Mouse (Mus musculus): ENCODE measurements at regions not wholly inside any gene's neighbourhood (a gene's known extent, or its start where the extent isn't known, plus 50 kb on each side); places are given as distances from the start of the nearest gene placed in this dataset.

DNA sequence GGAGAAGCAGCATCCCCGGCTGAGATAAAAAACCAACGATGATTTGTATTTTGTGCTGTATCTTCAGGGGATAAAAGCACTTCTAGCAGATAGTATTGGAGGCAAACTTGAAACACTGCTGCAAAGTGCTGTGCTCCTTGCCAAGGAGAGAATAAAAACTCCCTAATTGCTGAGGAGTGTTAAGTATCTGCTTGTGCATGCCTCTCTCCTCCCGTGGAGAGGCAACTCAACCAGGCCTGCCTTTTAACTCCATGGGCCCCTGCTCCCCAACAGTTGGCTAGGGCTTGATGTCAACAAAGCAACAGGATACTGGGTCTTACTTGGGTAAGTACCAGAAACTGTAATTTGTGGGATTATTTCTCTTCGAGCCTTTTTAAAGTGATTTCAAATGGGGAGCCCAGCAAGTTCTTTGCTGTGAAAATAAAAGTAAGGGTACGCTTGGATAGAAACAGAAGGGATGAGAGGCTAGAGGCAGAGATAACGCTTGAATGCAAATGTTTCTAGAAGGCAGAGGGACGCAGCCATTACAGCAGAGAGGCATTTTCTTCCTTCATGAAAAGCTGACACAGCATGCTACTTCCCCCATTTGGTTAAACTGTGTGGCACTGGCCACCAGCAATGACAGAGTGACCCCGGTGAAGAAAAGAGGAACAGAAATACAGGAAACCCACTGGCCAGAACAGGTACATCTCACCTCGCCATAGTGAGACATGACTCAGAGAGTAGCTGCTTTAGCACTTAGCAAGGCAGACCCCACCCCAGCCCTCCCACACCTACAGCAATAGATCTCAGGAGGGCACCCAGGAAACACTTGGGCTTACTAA, 369.0 kb upstream of the Spred2 start:
- TF ChIP-seq CHD1 (IDR thresholded peaks at IDR 0.05; ENCODE audit: low read depth, low read length) (no peak), PAX5 (IDR thresholded peaks at IDR 0.05; ENCODE audit: low read length) (no peak), GABPA (IDR thresholded peaks at IDR 0.05; ENCODE audit: insufficient replicate concordance, low read depth, low read length) (no peak), E2F4 (IDR thresholded peaks at IDR 0.05; ENCODE audit: insufficient replicate concordance, low read depth, low read length) (no peak), ETS1 (conservative IDR thresholded peaks at IDR 0.05; ENCODE audit: low read depth, low read length) (no peak; the same call in 1 of the 2 replicates), EP300 (IDR thresholded peaks at IDR 0.05; ENCODE audit: low read length) (peak; percentile 55), IRF4 (IDR thresholded peaks at IDR 0.05; ENCODE audit: low read depth, low read length) (peak; percentile 64; the same call in 1 of the 2 replicates), POLR2A (IDR thresholded peaks at IDR 0.05; ENCODE audit: low read depth, low read length) (no peak), ZC3H11A (IDR thresholded peaks at IDR 0.05; ENCODE audit: low read depth, low read length) (no peak), MAFK (IDR thresholded peaks at IDR 0.05; ENCODE audit: insufficient replicate concordance, low read length) (peak; percentile 89)
- no peak overlapping the region for H3K4me3 ChIP-seq (replicated peaks in 1 of 3; ENCODE audit: low read depth in 2 of 3, low read length in 2 of 3, poor library complexity in 1 of 3)
- H3K4me1 ChIP-seq (ENCODE audit: control insufficient read depth in 1 of 2, insufficient read depth in 2 of 2), result peaks cover 5 to 11% of the 10 kb centered on the region in 2 experiments
- in situ Hi-C loops (cut with MboI; ENCODE audit: low pct_ligation_motif_present, low pct_unique_long_range_greater_than_20kb, low sequenced_read_pairs), result loop anchor here (10.0 kb wide), 1 partner anchor 150 kb away; no protein-coding TSS in a partner anchor
- no peak overlapping the region for H3K9ac ChIP-seq (ENCODE audit: insufficient read depth, low read depth)
- H3K4me2 ChIP-seq (ENCODE audit: insufficient read depth, low read depth, poor library complexity, severe bottlenecking), result no peak overlapping the region
- H3K27ac ChIP-seq (ENCODE audit: insufficient read depth, low read depth), result no peak overlapping the region
- H3K9me3 ChIP-seq (replicated peaks; ENCODE audit: low read length), result no peaks in the 10 kb centered on the region
- no peaks in the 10 kb centered on the region for H3K27me3 ChIP-seq (replicated peaks)
- no peaks in the 10 kb centered on the region for H3K36me3 ChIP-seq (replicated peaks in 1 of 2; ENCODE audit: control insufficient read depth in 1 of 2, insufficient read depth in 1 of 2, low read length in 1 of 2)
- peak; percentile 17 for DNase-seq (ENCODE audit: extremely low read depth)
- no peaks in the 10 kb centered on the region for H3K79me2 ChIP-seq (replicated peaks; ENCODE audit: control insufficient read depth, extremely low read depth, insufficient read depth, poor library complexity, severe bottlenecking)
- dilution Hi-C loops (cut with MboI; ENCODE audit: extremely low pct_ligation_motif_present, extremely low pct_unique_long_range_greater_than_20kb, low sequenced_read_pairs), result no loop called here

DNA sequence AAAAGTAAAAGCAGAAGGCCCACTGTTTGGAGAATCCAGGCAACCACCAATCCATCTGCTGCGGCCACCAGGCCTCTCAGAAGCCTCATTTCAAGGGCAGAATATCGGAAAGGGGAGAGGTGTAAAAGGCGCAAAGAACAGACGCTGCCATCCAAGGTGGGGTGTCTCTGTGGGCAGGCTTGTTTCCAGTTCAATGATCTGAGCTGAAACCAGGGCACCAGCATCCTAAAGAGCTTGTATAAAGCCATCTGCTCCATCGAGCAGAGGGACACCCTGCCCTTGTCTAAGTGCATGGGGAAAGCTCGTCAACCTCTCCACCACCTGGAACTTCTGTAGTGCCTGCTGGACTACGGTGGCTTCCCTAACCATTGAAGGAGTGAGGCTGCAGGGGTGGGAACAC, 363.7 kb upstream of the Spred2 start:
- H3K27ac ChIP-seq (ENCODE audit: insufficient read depth, low read depth), result no peak overlapping the region
- H3K36me3 ChIP-seq (replicated peaks in 1 of 2; ENCODE audit: control insufficient read depth in 1 of 2, insufficient read depth in 1 of 2, low read length in 1 of 2), result no peaks in the 10 kb centered on the region
- in situ Hi-C loops (cut with MboI; ENCODE audit: low pct_ligation_motif_present, low pct_unique_long_range_greater_than_20kb, low sequenced_read_pairs) (no loop called here), dilution Hi-C loops (cut with MboI; ENCODE audit: extremely low pct_ligation_motif_present, extremely low pct_unique_long_range_greater_than_20kb, low sequenced_read_pairs) (no loop called here)
- no peak for DNase-seq (ENCODE audit: extremely low read depth)
- no peaks in the 10 kb centered on the region for H3K27me3 ChIP-seq (replicated peaks)
- H3K79me2 ChIP-seq (replicated peaks; ENCODE audit: control insufficient read depth, extremely low read depth, insufficient read depth, poor library complexity, severe bottlenecking), result no peaks in the 10 kb centered on the region
- H3K4me3 ChIP-seq (replicated peaks in 1 of 3; ENCODE audit: low read depth in 2 of 3, low read length in 2 of 3, poor library complexity in 1 of 3), result no peak overlapping the region
- H3K4me2 ChIP-seq (ENCODE audit: insufficient read depth, low read depth, poor library complexity, severe bottlenecking), result no peak overlapping the region
- H3K4me1 ChIP-seq (ENCODE audit: control insufficient read depth in 1 of 2, insufficient read depth in 2 of 2), result peaks cover 2 to 3% of the 10 kb centered on the region in 2 experiments; a peak in 3 of 4 replicates
- no peak overlapping the region for H3K9ac ChIP-seq (ENCODE audit: insufficient read depth, low read depth)
- TF ChIP-seq PAX5 (IDR thresholded peaks at IDR 0.05; ENCODE audit: low read length) (no peak), MEF2A (IDR thresholded peaks at IDR 0.05; ENCODE audit: borderline replicate concordance, low read depth, low read length) (no peak), MYC (IDR thresholded peaks at IDR 0.05; ENCODE audit: low read depth, low read length) (no peak), GABPA (IDR thresholded peaks at IDR 0.05; ENCODE audit: insufficient replicate concordance, low read depth, low read length) (no peak), ZC3H11A (IDR thresholded peaks at IDR 0.05; ENCODE audit: low read depth, low read length) (no peak), NRF1 (IDR thresholded peaks at IDR 0.05; ENCODE audit: low read depth, low read length) (no peak)
- H3K9me3 ChIP-seq (replicated peaks; ENCODE audit: low read length), result no peaks in the 10 kb centered on the region
